Mouse (Mus musculus): Measurements from ENCODE around the gene Dap. TPM values are rescaled to one million over a fixed set of nuclear protein-coding genes. Genes with fewer than 3 reads are reported as not detected.

The Dap gene
- polyA plus RNA-seq, 1 experiment, result 566 TPM

DNA sequence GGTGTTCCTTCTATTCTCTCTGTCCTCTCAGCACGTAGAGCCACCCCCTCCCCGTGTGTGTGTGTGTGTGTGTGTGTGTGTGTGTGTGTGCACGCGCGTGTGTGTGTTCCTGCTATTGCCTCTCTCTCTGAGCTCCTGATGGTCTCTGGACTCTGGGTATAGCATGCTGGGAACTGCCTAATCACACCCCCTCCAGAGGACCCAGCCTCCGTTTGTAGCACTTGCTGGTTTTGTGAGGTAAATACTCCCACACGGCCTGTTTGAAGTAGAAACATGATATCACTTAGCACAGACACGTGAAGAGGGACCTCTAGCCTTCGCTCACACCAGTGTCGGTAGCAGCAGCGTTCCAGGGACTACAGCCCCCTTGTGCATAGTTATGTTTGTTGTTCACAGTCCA is 14.5 kb downstream of the Dap start:
- TF ChIP-seq USF1 (IDR thresholded peaks at IDR 0.05; ENCODE audit: low read depth), result no peak
- no peak for TF ChIP-seq MAX (IDR thresholded peaks at IDR 0.05)
- no peak for TF ChIP-seq MYOG (IDR thresholded peaks at IDR 0.05; ENCODE audit: control insufficient read depth, extremely low read depth, insufficient read length)
- TF ChIP-seq MYOD1 (IDR thresholded peaks at IDR 0.05; ENCODE audit: control insufficient read depth, insufficient read length, low read depth), result no peak
- no peak for TF ChIP-seq CEBPB (IDR thresholded peaks at IDR 0.05; ENCODE audit: low read depth)
- TF ChIP-seq FOSL1 (IDR thresholded peaks at IDR 0.05; ENCODE audit: insufficient read depth, low read length, poor library complexity, severe bottlenecking), result no peak
- no peak for TF ChIP-seq CTCF (IDR thresholded peaks at IDR 0.05; ENCODE audit: control insufficient read depth, insufficient read depth, insufficient read length)
- Histone ChIP-seq H3K27me3 (ENCODE audit: control insufficient read depth, insufficient read depth, insufficient read length) (no peaks in the 10 kb centered on the region), H3K79me2 (ENCODE audit: control insufficient read depth, insufficient read depth) (peaks cover 93% of the 10 kb centered on the region), H3K36me3 (ENCODE audit: control insufficient read depth, insufficient read depth) (peaks cover 89% of the 10 kb centered on the region), H3ac (ENCODE audit: control insufficient read depth, insufficient read length, low read depth) (no peak overlapping the region), H3K4me3 (ENCODE audit: insufficient read depth, poor library complexity, severe bottlenecking) (no peak overlapping the region), H3K79me3 (ENCODE audit: low read depth) (peaks cover 37% of the 10 kb centered on the region)

- TF ChIP-seq CTCF (IDR thresholded peaks at IDR 0.05; ENCODE audit: control insufficient read depth, insufficient read depth, insufficient read length), result no peak
- TF ChIP-seq MAX (IDR thresholded peaks at IDR 0.05), result no peak
- TF ChIP-seq MYOG (IDR thresholded peaks at IDR 0.05; ENCODE audit: control insufficient read depth, extremely low read depth, insufficient read length), result no peak
- TF ChIP-seq FOSL1 (IDR thresholded peaks at IDR 0.05; ENCODE audit: insufficient read depth, low read length, poor library complexity, severe bottlenecking), result no peak
- no peak for TF ChIP-seq USF1 (IDR thresholded peaks at IDR 0.05; ENCODE audit: low read depth)
- no peak for TF ChIP-seq CEBPB (IDR thresholded peaks at IDR 0.05; ENCODE audit: low read depth)
- no peak for TF ChIP-seq MYOD1 (IDR thresholded peaks at IDR 0.05; ENCODE audit: control insufficient read depth, insufficient read length, low read depth)
- H3K4me3 ChIP-seq (ENCODE audit: insufficient read depth, poor library complexity, severe bottlenecking), result no peak overlapping the region
- peaks cover 38% of the 10 kb centered on the region for H3K79me3 ChIP-seq (ENCODE audit: low read depth)
- no peaks in the 10 kb centered on the region for H3K27me3 ChIP-seq (ENCODE audit: control insufficient read depth, insufficient read depth, insufficient read length)
- peaks cover 89% of the 10 kb centered on the region for H3K36me3 ChIP-seq (ENCODE audit: control insufficient read depth, insufficient read depth)
- peaks cover 88% of the 10 kb centered on the region for H3K79me2 ChIP-seq (ENCODE audit: control insufficient read depth, insufficient read depth)
- no peak overlapping the region for H3ac ChIP-seq (ENCODE audit: control insufficient read depth, insufficient read length, low read depth)
Observed at GRCm38 (mm10) chr15:31239713-31240112, 15.6 kb downstream of the Dap start.

- no peak for TF ChIP-seq USF1 (IDR thresholded peaks at IDR 0.05; ENCODE audit: low read depth)
- TF ChIP-seq MYOG (IDR thresholded peaks at IDR 0.05; ENCODE audit: control insufficient read depth, extremely low read depth, insufficient read length), result no peak
- TF ChIP-seq FOSL1 (IDR thresholded peaks at IDR 0.05; ENCODE audit: insufficient read depth, low read length, poor library complexity, severe bottlenecking), result no peak
- no peak for TF ChIP-seq MAX (IDR thresholded peaks at IDR 0.05)
- TF ChIP-seq MYOD1 (IDR thresholded peaks at IDR 0.05; ENCODE audit: control insufficient read depth, insufficient read length, low read depth), result no peak
- TF ChIP-seq CEBPB (IDR thresholded peaks at IDR 0.05; ENCODE audit: low read depth), result no peak
- no peak for TF ChIP-seq CTCF (IDR thresholded peaks at IDR 0.05; ENCODE audit: control insufficient read depth, insufficient read depth, insufficient read length)
- no peak overlapping the region for H3K4me3 ChIP-seq (ENCODE audit: insufficient read depth, poor library complexity, severe bottlenecking)
- H3K36me3 ChIP-seq (ENCODE audit: control insufficient read depth, insufficient read depth), result peaks cover 89% of the 10 kb centered on the region
- H3K27me3 ChIP-seq (ENCODE audit: control insufficient read depth, insufficient read depth, insufficient read length), result no peaks in the 10 kb centered on the region
- H3ac ChIP-seq (ENCODE audit: control insufficient read depth, insufficient read length, low read depth), result no peak overlapping the region
- peaks cover 38% of the 10 kb centered on the region for H3K79me3 ChIP-seq (ENCODE audit: low read depth)
- peaks cover 84% of the 10 kb centered on the region for H3K79me2 ChIP-seq (ENCODE audit: control insufficient read depth, insufficient read depth)
Observed at GRCm38 (mm10) chr15:31240181-31240580, 16.1 kb downstream of the Dap start.

GRCm38 (mm10) chr15:31243260-31243659 is 19.1 kb downstream of the Dap start:
- TF ChIP-seq USF1 (IDR thresholded peaks at IDR 0.05; ENCODE audit: low read depth) (no peak), MAX (IDR thresholded peaks at IDR 0.05) (no peak), MYOD1 (IDR thresholded peaks at IDR 0.05; ENCODE audit: control insufficient read depth, insufficient read length, low read depth) (no peak), FOSL1 (IDR thresholded peaks at IDR 0.05; ENCODE audit: insufficient read depth, low read length, poor library complexity, severe bottlenecking) (no peak), CTCF (IDR thresholded peaks at IDR 0.05; ENCODE audit: control insufficient read depth, insufficient read depth, insufficient read length) (no peak), CEBPB (IDR thresholded peaks at IDR 0.05; ENCODE audit: low read depth) (no peak), MYOG (IDR thresholded peaks at IDR 0.05; ENCODE audit: control insufficient read depth, extremely low read depth, insufficient read length) (no peak)
- no peaks in the 10 kb centered on the region for H3K27me3 ChIP-seq (ENCODE audit: control insufficient read depth, insufficient read depth, insufficient read length)
- peaks cover 83% of the 10 kb centered on the region for H3K79me2 ChIP-seq (ENCODE audit: control insufficient read depth, insufficient read depth)
- peaks cover 55% of the 10 kb centered on the region for H3K79me3 ChIP-seq (ENCODE audit: low read depth)
- no peak overlapping the region for H3ac ChIP-seq (ENCODE audit: control insufficient read depth, insufficient read length, low read depth)
- no peak overlapping the region for H3K4me3 ChIP-seq (ENCODE audit: insufficient read depth, poor library complexity, severe bottlenecking)
- H3K36me3 ChIP-seq (ENCODE audit: control insufficient read depth, insufficient read depth), result peaks cover 78% of the 10 kb centered on the region

GRCm38 (mm10) chr15:31244696-31245445 is 20.8 kb downstream of the Dap start:
- Histone ChIP-seq H3K79me2 (ENCODE audit: control insufficient read depth, insufficient read depth) (peaks cover 83% of the 10 kb centered on the region), H3K79me3 (ENCODE audit: low read depth) (peaks cover 67% of the 10 kb centered on the region), H3K4me3 (ENCODE audit: insufficient read depth, poor library complexity, severe bottlenecking) (no peak overlapping the region), H3K36me3 (ENCODE audit: control insufficient read depth, insufficient read depth) (peaks cover 77% of the 10 kb centered on the region), H3K27me3 (ENCODE audit: control insufficient read depth, insufficient read depth, insufficient read length) (no peaks in the 10 kb centered on the region), H3ac (ENCODE audit: control insufficient read depth, insufficient read length, low read depth) (peak overlapping the region; percentile 14)
- no peak for TF ChIP-seq CTCF (IDR thresholded peaks at IDR 0.05; ENCODE audit: control insufficient read depth, insufficient read depth, insufficient read length)
- TF ChIP-seq USF1 (IDR thresholded peaks at IDR 0.05; ENCODE audit: low read depth), result peak; percentile 77
- peak; percentile 4 for TF ChIP-seq FOSL1 (IDR thresholded peaks at IDR 0.05; ENCODE audit: insufficient read depth, low read length, poor library complexity, severe bottlenecking)
- TF ChIP-seq CEBPB (IDR thresholded peaks at IDR 0.05; ENCODE audit: low read depth), result no peak
- no peak for TF ChIP-seq MYOG (IDR thresholded peaks at IDR 0.05; ENCODE audit: control insufficient read depth, extremely low read depth, insufficient read length)
- TF ChIP-seq MAX (IDR thresholded peaks at IDR 0.05), result no peak
- TF ChIP-seq MYOD1 (IDR thresholded peaks at IDR 0.05; ENCODE audit: control insufficient read depth, insufficient read length, low read depth), result peak; percentile 25

Data from C2C12 (cell line).